Mouse (Mus musculus): Measurements from ENCODE around the gene Dennd2a.
A peak's percentile ranks its signal among the peaks of the same experiment; 100 is the strongest.
"Not testable (repeated sequence)": the region's sequence is repeated elsewhere in the genome, so short reads cannot be mapped to it uniquely, and the experiment has no call there.

Dennd2a gene

DNA sequence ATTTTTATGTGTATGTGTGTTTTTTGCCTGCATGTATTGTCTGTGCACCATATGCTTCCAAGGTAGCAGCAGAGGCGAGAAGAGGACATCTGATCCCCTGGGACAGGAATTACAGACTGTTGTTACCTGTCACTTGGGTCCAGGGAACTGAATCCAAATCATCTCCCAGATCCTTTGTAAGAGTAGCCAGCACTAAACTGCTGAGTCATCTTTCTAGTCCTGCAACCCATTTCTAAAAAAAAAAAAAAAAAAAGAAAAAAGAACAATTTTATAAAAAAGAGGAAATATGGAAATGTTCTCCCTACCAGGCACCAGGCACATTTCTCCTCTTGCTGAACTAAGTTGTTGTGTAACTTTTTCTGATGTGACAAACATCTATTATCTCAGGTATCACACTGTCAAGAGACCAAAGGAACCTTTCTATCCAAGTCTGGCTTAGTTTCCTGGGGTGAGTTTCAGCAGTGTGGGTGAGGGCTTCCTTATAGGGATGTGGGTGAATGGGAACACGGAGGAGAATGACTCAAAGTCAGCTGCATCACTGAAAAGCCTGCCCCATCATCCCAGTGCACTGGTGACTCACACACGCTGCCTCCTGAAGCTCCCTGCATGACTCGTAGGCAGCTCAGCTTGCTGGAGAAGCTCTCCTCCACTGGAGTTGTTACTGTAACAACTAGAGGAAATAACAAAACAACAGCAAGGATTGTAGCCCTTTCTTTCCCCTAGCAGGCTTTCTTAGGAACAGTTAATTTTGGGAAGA, 110.1 kb downstream of the Dennd2a start:
- DNase-seq, result no peak

DNA sequence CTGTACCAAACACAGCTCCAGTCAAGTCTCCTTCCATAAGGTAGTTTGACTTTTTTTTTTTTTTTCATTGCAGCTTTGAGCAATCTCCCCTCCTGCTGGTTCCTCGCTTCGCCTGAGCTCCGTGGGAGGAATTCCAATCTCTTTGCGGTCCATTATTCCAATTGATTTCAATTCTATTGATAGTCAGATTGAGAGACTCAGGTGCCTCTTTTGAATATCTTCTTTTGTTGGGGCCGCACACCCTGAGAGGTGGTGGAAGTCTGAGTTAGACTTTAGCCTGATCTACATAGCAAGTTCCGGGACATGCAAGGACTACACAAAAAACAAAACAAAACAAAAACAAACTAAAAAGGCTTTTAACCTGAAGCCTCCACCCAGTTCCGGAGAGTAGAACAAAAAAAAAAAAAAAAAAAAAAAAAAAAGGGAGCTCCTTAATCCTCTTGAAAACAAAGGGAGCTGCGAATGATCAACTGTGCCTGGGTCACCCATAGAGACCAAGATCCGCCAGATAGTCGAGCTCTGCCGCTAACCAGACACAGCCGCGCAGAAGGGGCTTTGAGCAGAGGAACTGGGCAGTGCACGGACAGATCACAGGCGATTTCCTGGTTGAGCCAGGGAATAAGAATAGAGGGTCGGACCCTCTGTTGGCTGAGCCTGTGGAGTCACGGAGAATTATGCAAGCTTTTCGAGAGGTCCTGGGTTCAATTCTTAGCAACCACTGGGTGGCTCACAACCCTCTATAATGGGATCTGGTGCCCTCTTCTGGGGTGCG, 111.7 kb downstream of the Dennd2a start:
- peak in 1 of 2 experiments; percentile 9 for DNase-seq

DNA sequence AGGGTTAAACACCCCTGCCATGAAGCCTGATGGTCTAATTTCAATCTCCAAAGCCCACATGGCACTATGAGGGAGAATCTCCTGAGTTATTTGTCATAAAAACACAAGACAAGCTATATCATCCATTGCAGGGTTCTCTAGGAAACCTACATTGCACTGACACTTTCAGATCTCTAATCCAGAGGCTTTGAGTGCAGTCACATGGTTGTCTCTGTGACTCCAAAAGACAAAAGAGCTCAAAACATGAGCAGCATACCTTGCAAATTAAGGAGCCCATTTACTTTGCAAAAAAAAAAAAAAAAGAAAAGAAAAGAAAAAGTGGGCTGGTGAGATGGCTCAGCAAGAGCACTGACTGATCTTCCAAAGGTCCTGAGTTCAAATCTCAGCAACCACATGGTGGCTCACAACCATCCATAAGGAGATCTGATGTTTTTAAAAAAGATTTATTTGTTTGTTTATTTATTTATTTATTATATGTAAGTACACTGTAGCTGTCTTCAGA, 114.8 kb downstream of the Dennd2a start:
- no peak for DNase-seq

DNA sequence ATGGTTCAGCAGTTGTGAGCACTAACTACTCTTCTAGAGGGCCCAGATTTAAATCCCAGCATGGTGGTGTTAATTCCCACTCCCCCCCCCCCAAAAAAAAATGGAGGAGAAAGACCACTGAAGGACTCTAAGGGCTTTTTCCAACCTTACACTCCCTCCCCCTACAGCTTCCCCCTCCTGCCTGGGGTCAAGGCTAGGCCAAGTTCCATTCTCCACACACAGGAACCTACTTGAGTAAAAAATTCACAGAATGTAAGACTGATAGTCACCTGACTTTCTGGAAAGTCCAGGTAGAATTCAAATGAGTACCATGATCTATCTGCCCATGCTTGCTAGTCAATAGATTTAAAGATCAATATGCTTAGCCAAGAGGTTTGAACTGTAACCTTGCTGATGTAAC, 117.5 kb downstream of the Dennd2a start:
- no peak for DNase-seq

DNA sequence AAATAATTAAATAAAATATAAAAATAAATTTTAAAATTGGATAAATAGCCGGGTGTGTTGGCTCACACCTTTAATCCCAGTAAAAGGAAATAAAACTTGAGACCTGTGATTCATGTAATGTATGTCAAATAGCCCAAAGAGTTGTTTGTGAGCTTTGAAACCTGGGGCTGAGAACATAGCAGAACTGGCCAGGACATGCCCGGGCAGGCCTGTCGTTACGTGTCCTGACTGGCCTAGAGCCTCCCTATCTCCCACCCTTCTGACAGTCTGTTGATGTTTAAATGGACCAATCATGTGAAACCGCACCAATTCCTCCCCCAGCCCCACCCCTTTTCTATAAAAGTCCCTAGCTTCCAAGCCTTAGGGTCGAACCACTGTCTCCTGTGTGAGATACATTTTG, 120.1 kb downstream of the Dennd2a start:
- not testable (repeated sequence) for DNase-seq

DNA sequence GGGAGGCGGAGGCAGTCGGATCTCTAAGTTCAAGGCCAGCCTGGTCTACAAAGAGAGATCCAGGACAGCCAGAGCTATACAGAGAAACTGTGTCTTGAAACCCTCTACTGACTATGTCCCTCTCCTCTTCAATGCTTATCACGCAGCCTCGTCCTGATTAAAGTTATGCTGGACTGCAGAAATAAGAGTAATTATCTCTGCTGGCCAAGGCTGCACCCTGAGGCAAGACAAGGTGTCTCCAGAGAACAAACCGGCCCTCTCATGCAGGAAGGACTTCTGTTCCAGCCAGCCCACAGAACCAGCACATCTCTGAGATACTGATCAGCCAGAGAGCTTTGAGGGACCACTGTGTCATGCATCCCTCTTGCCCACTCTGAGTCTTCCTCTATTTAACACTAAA, 121.8 kb downstream of the Dennd2a start:
- no peak for DNase-seq

DNA sequence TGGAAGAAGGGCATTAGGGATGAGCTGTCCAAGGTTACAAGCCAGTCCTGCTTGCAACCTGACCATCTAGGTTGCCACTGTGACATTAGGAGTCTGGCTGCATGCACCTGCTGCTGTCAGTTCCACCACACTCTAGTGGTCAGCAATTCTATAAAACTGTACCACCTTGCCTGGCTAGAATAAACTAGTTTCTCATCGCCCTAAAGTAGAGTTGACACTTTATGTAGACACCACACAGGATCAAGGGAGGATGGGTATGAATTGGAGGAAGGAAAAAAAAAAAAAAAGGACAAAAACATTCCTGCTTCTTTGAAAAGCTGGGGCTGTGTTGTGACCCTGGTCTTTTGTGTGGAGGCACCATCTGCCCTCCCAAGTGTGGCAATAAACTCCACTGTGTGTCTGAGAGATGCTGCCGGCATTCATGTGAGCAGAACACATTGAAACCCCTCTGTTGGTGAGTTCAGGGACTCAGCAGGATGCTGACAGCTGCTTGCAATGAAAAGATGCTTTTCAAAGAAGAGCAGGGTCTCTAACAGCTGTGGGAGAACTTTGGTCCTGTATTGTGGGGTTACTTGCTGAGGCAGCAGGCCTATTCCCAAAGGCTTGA, 122.7 kb downstream of the Dennd2a start:
- DNase-seq, result no peak

DNA sequence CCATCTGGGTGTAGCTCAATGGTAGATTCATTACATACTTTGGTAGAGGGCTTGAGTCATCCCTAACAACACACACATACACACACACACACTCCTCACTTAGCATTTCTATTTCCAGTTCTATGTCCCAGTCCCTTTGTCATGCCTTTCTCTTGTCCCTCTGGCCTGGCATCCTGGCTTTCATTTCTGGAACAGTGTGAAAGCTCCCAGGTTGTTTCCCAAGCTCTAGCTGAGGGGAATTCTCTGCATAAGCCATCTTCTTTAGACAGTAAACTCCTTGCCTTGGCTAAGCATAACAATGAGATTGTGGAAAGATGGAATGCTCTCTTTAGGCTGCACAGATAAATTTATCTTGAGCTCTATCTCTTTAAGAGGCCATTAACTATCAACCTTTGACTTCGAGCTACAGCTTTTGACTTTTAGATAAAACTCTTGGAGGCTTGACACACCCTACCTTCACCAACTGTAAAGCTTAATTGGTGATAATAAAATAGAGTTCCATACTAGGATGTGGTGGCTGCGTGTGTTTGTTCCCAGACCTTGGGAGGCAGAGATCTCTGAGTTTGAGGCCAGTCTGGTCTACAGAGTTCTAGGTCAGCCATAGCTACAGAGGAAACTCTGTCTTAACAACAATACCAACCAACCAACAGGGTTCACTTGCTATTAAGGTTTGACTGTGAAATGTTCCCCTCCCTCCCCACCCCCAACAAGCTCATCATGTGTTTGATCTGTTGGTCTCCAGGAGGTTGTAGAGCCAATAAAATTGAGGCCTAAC, 123.4 kb downstream of the Dennd2a start:
- DNase-seq, result no peak

DNA sequence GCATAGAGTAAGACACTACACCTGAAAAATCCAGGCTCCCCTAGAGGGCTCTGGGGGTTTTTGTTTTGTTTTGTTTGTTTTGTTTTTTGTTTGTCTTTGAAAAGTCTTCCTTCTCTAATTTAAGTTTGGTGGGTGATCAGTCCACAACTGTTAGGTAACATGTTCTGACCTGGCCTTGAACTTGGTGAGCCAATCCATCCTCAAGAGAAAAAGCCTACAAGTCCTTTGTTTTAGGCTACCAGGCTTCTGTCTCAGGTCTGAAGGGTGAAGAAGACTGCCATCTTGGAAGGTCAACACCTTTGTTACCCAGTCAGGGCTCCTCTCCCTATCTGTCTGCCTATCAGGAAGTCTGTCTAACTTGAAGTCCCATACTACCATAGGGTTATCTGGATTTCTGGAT, 124.0 kb downstream of the Dennd2a start:
- DNase-seq, result no peak

DNA sequence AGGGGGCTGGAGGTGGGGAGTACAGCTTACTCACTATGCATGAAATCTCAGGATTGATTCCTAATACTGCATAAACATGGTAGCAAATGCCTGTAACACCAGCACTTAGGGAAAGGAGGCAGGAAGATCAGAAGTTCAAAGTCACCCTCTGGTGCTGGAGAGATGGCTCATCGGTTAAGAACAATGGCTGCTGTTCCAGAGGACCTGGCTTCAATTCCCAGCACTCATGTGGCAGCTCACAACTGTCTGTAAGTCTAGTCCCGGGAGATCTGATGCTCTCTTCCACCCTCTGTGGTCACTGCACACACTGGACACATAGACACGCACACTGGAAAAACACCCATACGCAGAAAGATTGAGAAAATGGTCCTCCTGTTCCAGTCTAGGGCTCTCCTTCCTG, 124.5 kb downstream of the Dennd2a start:
- no peak for DNase-seq

DNA sequence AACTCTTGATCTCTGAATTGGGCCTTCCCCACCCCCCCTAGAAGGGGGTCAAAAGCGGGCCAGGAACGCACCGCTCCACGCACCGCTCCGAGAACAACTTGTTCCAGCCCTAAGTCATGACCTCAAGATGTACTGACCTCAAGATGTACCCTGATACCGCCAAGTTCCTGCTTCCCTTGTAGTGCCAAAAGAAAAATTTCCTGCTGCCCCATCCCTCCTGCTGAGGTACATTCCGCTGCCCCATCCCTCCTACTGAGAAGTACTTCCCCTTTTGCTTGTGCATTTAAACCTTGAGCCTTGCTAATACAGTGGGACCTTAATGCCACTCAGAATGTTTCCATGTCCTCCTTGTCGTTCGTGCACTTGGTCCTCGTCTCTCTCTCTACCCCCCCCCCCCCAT, 126.9 kb downstream of the Dennd2a start:
- peak in 1 of 2 experiments; percentile 11 for DNase-seq

DNA sequence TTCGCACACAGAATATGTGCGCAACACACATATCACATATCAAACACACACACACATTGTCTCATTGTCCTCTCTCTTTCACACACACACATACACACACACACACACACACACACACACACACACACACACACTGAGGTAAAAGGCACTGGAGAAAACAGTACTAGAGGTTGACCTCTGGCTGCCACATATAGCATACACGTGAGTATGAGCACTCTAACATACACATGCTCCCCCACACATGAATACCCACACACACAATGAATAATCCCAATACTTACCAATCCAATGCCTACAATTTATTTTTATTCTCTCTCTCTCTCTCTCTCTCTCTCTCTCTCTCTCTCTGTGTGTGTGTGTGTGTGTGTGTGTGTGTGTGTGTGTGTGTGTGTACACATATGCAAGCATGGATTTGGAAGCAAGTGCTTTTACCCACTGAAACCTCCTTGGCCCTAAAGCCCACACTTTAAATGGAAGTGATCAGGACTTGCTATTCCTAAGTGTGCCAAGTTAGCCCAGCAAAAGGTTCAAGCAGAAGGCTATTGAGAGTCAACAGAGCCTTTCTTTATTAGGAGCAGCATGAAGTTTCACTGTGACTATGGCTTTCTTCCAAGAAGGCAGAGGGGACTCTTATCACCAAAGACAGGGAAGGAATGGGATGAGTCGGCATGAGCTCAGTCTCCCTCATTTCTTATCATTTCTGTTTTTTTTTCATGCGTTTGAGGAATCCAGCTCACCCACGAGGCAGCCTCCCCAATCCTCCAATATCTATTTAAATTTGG, 128.5 kb downstream of the Dennd2a start:
- no peak for DNase-seq

DNA sequence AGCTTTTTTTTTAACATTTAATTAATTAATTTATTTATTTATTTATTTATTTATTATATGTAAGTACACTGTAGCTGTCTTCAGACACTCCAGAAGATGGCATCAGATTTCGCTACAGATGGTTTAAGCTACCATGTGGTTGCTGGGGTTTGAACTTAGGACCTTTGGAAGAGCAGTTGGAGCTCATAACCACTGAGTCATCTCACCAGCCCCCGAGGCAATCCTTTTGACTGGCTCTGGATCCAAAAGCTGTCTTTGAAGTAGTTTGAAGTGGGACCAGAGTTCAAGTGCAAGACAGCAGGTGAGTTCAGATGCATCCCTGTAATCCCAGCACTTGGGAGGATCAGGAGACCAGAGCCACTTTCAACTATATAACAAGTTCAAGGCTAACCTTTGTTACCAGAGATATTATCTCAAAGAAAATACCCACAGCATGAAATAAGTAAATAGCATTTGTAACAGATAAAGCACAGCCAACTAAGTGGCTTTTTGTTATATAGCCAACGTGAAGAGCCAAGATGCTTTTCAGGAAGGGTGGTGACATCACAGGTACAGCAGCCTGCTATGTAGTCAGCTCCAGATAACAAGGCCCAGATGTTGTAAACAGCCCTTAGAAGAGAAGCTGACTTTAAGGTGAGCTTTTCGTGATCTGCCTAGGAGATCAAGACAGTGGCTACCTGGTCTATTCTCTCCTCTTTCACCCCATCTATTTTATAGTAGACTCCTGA, 130.2 kb downstream of the Dennd2a start:
- no peak for DNase-seq

DNA sequence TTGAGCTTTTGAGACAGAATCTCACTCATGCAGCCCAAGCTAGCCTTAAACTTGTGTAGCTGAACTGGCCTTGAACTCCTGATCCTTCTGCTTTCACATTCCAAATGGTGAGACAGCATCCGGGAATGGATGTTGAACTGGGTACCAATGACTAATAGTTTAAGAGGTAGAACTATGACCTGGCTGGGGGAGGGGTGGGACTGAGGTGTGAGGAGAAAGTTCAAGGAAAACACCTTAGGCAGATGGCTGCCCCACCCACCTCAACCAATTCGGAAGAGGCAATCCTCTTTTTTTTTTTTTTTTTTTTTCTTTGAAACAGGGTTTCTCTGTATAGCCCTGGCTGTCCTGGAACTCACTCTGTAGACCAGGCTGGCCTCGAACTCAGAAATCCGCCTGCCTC, 130.9 kb downstream of the Dennd2a start:
- no peak for DNase-seq

DNA sequence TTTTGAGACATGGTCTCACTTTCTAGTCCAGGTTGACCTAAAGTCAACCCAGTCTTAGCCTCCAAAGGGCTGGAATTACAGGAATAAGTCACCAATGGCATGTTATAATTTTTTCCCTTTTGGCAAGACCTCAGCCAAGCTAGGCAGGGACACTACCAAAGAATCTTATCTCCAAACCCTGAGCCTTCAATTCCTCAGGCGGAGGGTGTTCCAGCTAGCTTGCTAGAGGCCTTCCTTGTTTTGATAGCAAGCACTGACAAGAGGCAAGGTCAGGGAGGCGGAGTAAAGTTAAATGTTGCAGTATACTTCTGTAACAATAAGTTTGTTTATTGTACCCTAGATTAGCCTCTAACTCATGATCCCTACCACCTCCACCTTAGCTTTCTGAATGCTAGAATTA, 132.5 kb downstream of the Dennd2a start:
- DNase-seq, result no peak

DNA sequence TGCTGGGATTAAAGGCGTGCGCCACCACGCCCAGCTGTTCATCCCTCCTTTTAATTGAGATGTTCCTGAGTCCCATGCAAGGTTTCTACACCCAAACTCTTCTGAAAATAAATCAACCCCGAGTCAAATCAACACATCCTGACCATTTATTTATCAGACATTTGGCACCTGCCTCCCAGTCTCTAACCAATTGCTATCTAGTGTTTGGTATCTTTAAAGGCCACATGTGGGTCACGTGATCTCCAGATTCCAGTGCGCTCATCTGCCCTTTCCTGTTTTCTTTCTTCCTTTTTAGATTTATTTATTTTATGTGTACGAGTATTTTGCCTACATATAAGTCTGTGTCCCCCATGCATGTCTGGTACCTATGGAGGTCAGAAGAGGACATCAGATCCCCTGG, 134.0 kb downstream of the Dennd2a start:
- DNase-seq, result no peak

DNA sequence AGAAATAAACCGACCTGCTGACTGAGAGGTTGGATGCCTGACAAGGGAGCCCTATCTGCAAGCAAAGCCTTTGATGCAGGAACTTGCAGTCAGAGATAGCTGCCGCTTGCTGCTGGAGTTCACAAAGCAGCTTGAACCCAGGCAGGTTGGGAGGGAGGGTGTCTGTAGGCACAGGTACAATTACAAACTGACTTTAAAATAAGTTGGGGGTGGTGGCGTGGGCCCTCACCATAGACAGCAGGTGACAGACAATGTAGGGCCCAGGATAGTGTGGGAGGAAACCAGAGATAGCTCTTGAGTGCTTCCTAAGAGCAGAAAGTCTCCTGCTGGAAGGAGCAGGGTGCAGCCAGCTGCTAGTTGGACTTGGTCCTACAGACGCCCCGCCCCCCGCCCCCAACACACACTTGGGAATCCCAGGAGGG, 134.5 kb downstream of the Dennd2a start:
- DNase-seq, result no peak

DNA sequence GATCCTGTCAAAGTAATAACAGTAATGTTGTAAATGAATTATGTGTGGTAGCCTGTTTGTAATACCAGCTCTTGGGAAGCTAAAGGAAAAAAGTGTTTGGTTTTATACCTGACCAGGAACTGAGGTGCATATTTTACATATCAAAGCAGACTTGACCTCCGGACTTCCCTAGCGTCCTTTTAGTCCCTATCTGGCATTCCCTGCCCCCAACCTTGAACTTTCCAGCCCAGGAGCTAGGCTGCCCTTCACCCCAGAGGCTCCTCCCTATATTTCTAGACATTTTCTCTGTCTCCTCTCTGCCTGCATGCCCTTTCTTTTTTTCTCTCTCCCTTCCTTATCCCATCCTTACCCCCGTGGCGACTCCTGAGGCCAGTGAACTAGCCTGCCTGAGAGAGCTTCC, 136.8 kb downstream of the Dennd2a start:
- DNase-seq, result no peak

DNA sequence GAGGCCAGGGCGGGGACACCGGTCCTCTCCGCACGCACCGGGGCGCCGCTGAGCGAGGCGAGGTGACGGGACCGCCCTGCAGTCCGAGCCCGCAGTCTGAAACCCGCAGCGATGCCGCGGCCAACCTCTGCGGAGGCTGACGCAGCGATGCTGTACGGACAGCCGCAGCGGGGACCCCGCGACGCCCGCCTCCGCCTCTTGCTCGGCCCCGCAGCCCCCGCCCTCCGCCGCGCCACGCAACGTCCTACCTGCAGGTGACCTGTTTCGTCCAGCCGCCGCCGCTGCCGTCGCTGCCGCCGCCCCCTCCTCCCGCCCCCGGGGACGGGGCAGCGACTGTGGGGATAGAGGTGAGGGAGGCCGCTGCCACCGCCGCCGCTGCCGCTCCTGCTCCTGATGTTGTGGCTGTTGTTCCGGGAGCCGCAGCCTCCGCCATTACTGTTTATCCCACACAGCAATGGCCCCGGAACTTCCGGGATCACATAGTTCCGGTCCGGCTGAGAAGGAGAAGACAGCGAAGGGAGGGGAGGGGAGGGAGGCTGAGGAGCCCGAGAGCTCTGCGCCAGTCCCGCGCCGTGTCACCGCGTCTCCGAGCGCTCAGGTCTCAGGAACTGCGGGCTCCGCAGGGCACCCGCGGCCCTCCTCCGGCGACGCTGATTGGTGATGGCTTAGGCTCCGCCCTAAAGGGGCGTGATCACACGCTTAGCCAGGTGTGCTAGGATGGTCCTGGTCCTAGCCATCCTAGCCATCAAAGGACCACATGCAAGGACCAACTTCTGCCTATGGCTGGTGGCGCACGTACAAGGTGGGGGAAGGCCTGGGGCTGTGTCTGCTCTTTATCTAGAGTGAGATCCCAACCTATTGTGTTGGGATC, 137.6 kb downstream of the Dennd2a start, which contains the start of gene Mkrn1:
Mkrn1 (minus strand) TSS at position 612 of the 871 bp plus-strand sequence.
- DNase-seq, result peak; percentile 78 to 91

DNA sequence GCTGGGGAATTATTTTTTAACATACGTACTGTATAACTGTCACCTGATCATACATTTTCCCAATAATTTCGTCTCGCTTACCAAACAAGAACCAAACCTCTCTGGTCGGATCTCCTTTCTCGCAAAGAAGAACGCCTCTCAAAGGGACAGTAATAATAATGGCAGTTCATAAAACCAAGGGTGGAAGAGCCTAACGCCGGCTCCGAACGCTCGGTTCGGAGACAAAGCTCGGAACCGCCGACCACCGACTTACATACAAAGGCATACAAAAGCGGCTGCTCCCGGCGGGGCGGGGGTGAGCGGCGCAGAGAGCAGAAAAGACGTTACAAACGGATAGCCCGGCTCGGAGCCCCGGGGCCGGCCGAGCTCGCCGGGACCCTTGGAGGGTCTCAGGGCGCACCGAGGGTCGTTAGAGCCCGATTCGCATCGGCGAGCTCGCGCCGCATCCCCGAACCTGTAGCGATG, 138.2 kb downstream of the Dennd2a start:
- DNase-seq, result no peak
